Mouse (Mus musculus) ES-Bruce4 (cell line): ENCODE measurements around the gene Arhgap10. TPM values are rescaled to one million over a fixed set of nuclear protein-coding genes. Genes with fewer than 3 reads are reported as not detected.

Source experiments
- H3K27ac ChIP-seq: 2 replicates; pipeline ENCODE4 v1.5.1; 2012; ENCODE audit warnings: low read length, inconsistent platforms; ENCODE audit not compliant: insufficient read depth
- H3K27me3 ChIP-seq: 2 replicates; pipeline ENCODE4 v1.6.1; 2012; ENCODE audit warnings: mild to moderate bottlenecking, low read length, inconsistent platforms; ENCODE audit not compliant: control insufficient read depth, poor library complexity, insufficient read depth, severe bottlenecking
- H3K36me3 ChIP-seq: 2 replicates; pipeline ENCODE4 v1.6.1; 2012; ENCODE audit warnings: inconsistent platforms, mild to moderate bottlenecking, low read length, moderate library complexity; ENCODE audit not compliant: control insufficient read depth, poor library complexity, insufficient read depth, severe bottlenecking
- H3K4me1 ChIP-seq: one replicate; pipeline ENCODE4 v1.8.1; 2011; ENCODE audit warnings: low read length; ENCODE audit not compliant: control insufficient read depth, insufficient read depth
- H3K4me3 ChIP-seq: 2 replicates; pipeline ENCODE4 v1.5.1; 2011; ENCODE audit warnings: low read depth, mild to moderate bottlenecking, low read length
- H3K9ac ChIP-seq: 2 replicates; pipeline ENCODE4 v1.6.1; 2012; ENCODE audit warnings: low read depth, mild to moderate bottlenecking, inconsistent platforms; ENCODE audit not compliant: poor library complexity, severe bottlenecking
- H3K9me3 ChIP-seq: replicated peaks from 2 replicates; pipeline ENCODE4 v1.6.1; 2012; ENCODE audit warnings: mild to moderate bottlenecking, low read length, inconsistent platforms; ENCODE audit not compliant: control insufficient read depth, poor library complexity, insufficient read depth, severe bottlenecking
- CTCF ChIP-seq: IDR thresholded peaks from one replicate; pipeline ENCODE4 v1.8.1; 2011; ENCODE audit warnings: low read depth, low read length
- EP300 ChIP-seq: IDR thresholded peaks from 2 replicates; pipeline ENCODE4 v1.6.1; 2011; ENCODE audit warnings: low read depth, low read length; ENCODE audit not compliant: insufficient read depth
- POLR2A ChIP-seq: IDR thresholded peaks from one replicate; pipeline ENCODE4 v1.8.1; 2011; ENCODE audit warnings: low read length; ENCODE audit not compliant: insufficient read depth
- polyA plus RNA-seq: library from polyadenylated mRNA; stranded (reverse); fragments of >200 nt; gene quantifications from 2 replicates; pipeline ENCODE4 v1.2.4, GENCODE M21; 2011; ENCODE audit warnings: low read depth; ENCODE audit not compliant: missing spikeins, insufficient read depth, insufficient read length

The Arhgap10 gene
- 26.0 and 26.7 TPM in 2 replicates for polyA plus RNA-seq

DNA sequence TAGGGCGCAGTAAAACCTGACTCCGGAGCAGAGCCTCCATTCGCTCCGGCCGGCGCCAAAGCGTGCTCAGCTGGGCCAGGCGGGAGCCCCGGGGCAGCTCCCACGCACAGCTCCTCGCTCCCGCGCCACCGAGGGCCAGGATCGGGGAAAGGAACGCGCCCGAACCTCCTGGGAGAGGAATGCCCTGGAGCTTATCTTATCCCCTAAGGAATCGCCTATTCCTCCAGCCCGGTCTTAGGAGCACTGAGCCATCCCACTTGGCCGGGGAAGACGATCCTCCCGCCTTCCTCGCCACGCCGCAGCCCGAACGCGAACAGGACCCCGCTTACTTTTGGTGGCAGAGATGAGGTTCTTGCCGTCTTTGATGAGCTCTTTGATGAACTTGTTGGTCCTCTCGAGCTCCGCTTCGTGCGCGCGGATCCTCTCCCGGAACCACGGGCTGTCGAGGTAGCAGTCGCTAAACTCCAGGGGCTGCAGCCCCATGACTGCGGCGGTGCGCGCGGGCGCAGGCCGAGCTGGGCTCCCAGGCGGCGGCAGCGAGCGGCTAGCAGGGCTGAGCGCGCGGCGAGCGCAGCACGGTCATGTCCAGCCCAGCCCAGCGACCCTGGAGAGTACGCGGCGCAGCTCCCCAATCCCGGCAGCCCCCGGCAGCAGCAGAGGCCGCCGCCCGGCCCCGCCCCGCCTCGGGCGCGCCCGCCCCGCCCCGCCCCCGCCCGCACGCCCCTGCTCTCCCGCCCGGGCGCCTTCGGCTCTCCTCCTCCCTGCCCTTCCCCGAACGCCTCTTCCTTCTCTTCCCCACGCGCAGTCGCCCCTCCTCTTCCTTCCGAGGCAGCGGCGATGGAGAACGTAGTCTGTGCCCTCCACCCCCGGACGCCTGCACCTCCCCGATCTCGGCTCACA, at the start of gene Arhgap10:
Arhgap10 (minus strand) TSS at position 653 of the 900 bp plus-strand sequence.
- no peaks in the 10 kb centered on the region for H3K4me1 ChIP-seq
- no peaks in the 10 kb centered on the region for H3K9me3 ChIP-seq
- H3K27me3 ChIP-seq = peaks cover 10% of the 10 kb centered on the region
- H3K36me3 ChIP-seq = no peaks in the 10 kb centered on the region
- H3K4me3 ChIP-seq = peak within 1 kb of the TSS; percentile 90
- no peak for TF ChIP-seq CTCF
- no peak for TF ChIP-seq EP300
- no peak for TF ChIP-seq POLR2A
- H3K27ac ChIP-seq = no peak within 1 kb of the TSS
- H3K9ac ChIP-seq = peak within 1 kb of the TSS; percentile 77

DNA sequence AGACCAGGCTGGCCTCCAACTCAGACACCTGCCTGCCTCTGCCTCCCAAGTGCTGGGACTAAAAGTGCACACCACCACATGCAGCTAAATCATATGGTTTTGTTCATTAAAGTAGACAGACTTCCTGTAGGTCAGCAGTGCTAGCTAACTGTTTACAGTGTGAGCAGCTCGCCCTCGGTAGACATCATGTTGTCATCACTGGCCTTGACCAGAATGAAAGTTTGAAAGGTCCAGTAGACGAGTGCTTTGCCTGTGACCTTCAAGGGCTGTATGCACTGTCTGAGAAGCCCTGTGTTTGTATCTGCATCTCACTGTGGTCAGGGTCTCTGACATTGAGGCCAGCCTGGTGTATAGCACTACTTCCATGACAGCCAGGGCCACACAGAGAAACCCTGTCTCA, 43.7 kb upstream of the Arhgap10 start:
- Histone ChIP-seq H3K27ac (no peak overlapping the region), H3K9me3 (no peaks in the 10 kb centered on the region), H3K4me3 (no peak overlapping the region), H3K4me1 (no peaks in the 10 kb centered on the region), H3K27me3 (no peaks in the 10 kb centered on the region), H3K36me3 (peaks cover 34% of the 10 kb centered on the region), H3K9ac (no peak overlapping the region)
- no peak for TF ChIP-seq CTCF
- no peak for TF ChIP-seq POLR2A
- no peak for TF ChIP-seq EP300

DNA sequence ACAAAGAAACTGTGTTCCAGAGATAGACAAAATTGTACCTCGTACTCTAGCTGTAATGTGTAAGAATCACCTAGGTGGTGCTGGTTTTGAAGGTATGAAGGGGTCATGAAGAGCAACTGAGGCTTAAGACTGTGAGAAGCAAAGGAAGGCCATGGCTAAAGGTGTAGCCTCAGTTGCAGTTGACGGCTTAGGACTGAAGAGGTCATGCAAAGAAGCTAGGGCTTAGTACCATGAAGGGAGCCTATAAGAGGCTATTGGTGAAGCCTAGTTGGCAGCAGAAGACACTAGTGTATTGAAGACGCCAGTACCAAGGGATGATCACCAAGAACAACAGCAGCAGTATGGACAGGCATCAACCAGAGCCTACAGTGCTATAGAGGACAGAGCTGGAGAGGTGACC, 34.7 kb upstream of the Arhgap10 start:
- Histone ChIP-seq H3K4me3 (no peak overlapping the region), H3K4me1 (no peaks in the 10 kb centered on the region), H3K36me3 (peaks cover 48% of the 10 kb centered on the region)

DNA sequence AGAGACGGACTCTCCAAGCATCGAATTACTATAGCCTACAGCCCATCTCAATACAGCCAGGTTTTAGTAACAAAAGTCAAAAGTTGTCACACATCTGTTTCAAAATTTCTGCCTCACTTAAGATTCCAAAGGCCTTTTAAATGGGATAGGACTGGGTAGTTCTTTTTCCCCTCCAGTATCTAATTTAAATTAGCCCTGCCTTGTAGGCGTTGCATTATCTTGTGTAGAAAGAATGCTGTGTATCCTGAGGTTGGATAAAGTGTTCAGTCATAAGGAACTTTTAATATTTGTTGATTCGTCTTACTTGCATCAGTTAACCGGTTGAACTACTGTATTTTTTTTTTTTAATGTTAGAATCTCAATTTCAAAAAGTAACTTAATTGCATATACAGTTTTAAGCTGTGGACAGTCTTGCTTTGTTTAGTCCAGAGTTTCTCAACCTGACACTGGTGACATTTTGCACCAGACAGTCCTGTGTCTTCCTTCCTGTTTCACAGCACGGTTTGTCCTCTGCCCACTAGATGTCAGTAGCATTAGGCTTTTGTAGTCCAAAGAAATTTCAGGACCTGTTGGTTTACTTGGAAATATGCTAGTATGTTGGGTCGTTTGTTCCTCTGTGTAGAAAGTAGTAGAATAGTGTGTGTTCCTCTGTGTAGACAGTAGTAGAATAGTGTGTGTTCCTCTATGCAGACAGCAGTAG, 32.3 kb upstream of the Arhgap10 start:
- H3K36me3 ChIP-seq = peaks cover 26% of the 10 kb centered on the region
- TF ChIP-seq EP300 (no peak), POLR2A (no peak), CTCF (no peak)
- no peaks in the 10 kb centered on the region for H3K4me1 ChIP-seq
- no peaks in the 10 kb centered on the region for H3K27me3 ChIP-seq
- H3K9me3 ChIP-seq = no peaks in the 10 kb centered on the region
- H3K27ac ChIP-seq = no peak overlapping the region
- peak overlapping the region; percentile 70 for H3K9ac ChIP-seq
- H3K4me3 ChIP-seq = peak overlapping the region; percentile 99

More for the DNA sequence above, 34.7 kb upstream of the Arhgap10 start:
- H3K27me3 ChIP-seq = no peaks in the 10 kb centered on the region
- H3K9ac ChIP-seq = no peak overlapping the region
- TF ChIP-seq POLR2A (no peak), CTCF (no peak), EP300 (no peak)
- H3K27ac ChIP-seq = no peak overlapping the region
- H3K9me3 ChIP-seq = no peaks in the 10 kb centered on the region

DNA sequence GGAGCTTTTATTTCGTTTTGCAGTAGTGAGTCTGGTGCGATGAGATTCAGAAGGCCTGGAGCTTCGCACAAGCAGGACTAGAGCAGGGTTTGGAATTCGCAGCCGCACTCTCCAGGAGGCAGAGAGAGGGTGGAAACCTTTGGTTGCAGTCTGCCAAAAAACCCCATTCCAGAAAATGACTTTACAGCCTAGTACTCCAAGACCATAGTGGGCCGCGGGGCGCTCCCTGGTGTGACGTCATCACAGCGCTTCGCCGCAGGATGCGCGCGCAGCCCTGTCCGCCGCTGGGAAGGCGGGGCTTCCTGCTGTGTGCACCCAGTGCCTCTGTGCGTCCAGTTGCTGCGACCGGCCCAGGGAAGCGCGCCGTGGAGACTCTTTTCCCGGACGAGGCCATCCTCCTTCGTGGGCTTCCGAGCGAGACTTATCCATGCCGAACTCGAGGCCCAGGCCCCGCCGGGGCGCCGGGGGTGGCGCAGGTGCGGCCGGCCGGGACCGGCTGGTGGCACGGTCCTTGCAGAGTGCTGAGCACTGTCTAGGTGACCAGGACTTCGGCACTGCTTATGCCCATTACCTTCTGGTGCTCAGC, 31.5 kb upstream of the Arhgap10 start, which contains the start of gene Prmt9:
Prmt9 (plus strand) TSS at position 277 of the 586 bp plus-strand sequence.
- Histone ChIP-seq H3K4me1 (no peaks in the 10 kb centered on the region), H3K27ac (no peak within 1 kb of the TSS), H3K9ac (peak within 1 kb of the TSS; percentile 70), H3K36me3 (peaks cover 24% of the 10 kb centered on the region), H3K9me3 (no peaks in the 10 kb centered on the region), H3K4me3 (peak within 1 kb of the TSS; percentile 99), H3K27me3 (no peaks in the 10 kb centered on the region)
- TF ChIP-seq POLR2A (peak; percentile 53), EP300 (no peak), CTCF (no peak)

DNA sequence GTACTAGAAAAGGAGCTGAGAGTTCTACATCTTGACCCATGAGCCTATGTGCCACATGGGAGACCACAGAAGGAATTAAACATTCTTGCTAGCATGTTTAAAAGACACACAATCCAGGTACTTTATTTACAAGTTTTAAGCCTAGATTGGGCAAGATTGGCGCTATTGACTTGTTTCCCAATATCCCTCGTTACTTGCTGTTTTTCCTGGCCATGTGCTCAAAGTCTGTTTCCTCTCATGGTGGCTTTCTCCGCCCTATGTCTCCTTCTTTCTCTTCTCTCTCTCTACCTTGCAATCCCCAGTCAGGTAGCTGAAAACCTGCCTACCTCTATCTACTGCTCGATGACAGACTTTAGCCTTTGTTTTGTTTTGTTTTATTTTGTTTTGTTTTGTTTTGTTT, 27.9 kb upstream of the Arhgap10 start:
- no peaks in the 10 kb centered on the region for H3K9me3 ChIP-seq
- no peaks in the 10 kb centered on the region for H3K36me3 ChIP-seq
- no peaks in the 10 kb centered on the region for H3K27me3 ChIP-seq
- no peak overlapping the region for H3K9ac ChIP-seq
- H3K4me1 ChIP-seq = no peaks in the 10 kb centered on the region
- TF ChIP-seq EP300 (no peak), CTCF (no peak), POLR2A (no peak)
- no peak overlapping the region for H3K27ac ChIP-seq
- no peak overlapping the region for H3K4me3 ChIP-seq
